Mouse (Mus musculus) embryonic fibroblast, embryonic 13.5 days (primary cell): ENCODE data around the gene Cdc37.

Experiments
- CTCF ChIP-seq: IDR thresholded peaks from 2 replicates; pipeline ENCODE4 v1.5.1; 2011; ENCODE audit warnings: mild to moderate bottlenecking, control low read depth, low read length, moderate library complexity, borderline replicate concordance; ENCODE audit not compliant: insufficient read depth
- POLR2A ChIP-seq: IDR thresholded peaks from 2 replicates; pipeline ENCODE4 v1.6.1; 2011; ENCODE audit warnings: low read depth, mild to moderate bottlenecking, control low read depth, low read length, moderate library complexity

DNA sequence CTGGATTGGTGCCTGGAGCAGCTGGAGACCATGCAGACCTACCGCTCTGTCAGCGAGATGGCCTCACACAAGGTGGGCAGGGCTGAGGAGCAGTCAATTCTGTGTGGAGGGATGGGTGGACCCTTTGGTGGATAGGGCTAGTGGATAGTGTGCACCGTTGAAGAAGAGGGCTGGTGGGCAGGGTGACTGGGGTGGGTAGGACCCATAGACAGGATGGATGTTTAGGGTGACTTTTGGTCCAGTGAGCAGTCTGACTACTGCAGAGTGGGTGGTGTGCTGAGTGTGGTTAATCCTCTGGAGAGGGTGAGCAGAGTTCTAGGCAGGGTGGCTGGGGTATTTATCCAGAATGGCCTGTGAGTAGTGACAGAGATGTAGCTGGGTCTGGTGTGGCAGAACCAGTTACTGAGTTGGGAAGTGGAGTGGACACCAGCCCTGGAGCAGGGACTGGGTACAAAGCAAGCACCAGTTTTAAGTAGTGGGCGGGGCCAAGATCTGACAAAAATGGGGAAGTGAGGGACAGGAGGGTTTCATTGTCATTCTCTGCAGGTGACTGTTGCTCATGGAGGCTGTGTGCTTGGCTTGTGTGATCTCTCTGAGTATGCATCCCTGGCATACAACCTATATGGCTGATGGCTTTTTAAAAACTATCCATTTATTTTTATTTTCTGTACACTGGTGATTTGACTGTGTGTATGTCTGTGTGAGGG lies 45.2 kb upstream of the Cdc37 start:
- TF ChIP-seq CTCF = no peak
- no peak for TF ChIP-seq POLR2A
